Mouse (Mus musculus) gastrocnemius, postnatal 4 days (tissue): Measurements from ENCODE around the gene Klrb1. TPM values are rescaled to one million over a fixed set of nuclear protein-coding genes. Genes with fewer than 3 reads are reported as not detected.
"Not testable (repeated sequence)": the region's sequence is repeated elsewhere in the genome, so short reads cannot be mapped to it uniquely, and the experiment has no call there.

Experiments
- DNase-seq, 2 experiments: peaks; one replicate each; pipeline ENCODE4 v3.0.0; 2021 to 2022; ENCODE audit warnings: low spot score in 2 of 2, mixed read lengths in 2 of 2
- long read RNA-seq, 2 experiments: library from polyadenylated mRNA; stranded (forward); transcript quantifications; one replicate each; pipeline ENCODE4 v2.0.0; 2021
- total RNA-seq, 2 experiments: library from RNA; stranded (reverse); gene quantifications; 2 replicates each; pipeline ENCODE4 v1.2.3; 2021

Klrb1 gene
- total RNA-seq: not detected
- long read RNA-seq, experiment 1: 0 reads
- long read RNA-seq, experiment 2: 0 reads

DNA sequence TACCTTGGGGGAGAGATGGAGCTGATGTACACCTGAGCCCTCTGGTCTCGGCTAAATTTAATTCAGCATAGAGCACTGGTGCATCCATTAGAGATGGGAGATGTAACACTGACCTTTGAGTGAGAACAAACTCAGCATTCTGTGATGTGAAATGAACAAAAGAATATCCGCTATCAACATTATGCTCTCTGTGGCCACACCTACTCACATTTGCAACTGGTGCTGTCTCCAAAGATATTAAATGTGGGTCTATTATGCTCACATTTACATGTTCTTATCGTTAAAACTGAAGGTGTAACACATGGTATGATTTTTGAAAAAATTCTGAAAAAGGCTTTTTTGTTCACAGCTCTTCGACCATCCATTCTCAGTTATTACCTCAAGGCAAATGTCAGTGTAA lies at the start of gene Klrb1:
Gene Klrb1, minus strand, starts transcription at position 101 of the 400 bp plus-strand sequence.
- DNase-seq: no peak

DNA sequence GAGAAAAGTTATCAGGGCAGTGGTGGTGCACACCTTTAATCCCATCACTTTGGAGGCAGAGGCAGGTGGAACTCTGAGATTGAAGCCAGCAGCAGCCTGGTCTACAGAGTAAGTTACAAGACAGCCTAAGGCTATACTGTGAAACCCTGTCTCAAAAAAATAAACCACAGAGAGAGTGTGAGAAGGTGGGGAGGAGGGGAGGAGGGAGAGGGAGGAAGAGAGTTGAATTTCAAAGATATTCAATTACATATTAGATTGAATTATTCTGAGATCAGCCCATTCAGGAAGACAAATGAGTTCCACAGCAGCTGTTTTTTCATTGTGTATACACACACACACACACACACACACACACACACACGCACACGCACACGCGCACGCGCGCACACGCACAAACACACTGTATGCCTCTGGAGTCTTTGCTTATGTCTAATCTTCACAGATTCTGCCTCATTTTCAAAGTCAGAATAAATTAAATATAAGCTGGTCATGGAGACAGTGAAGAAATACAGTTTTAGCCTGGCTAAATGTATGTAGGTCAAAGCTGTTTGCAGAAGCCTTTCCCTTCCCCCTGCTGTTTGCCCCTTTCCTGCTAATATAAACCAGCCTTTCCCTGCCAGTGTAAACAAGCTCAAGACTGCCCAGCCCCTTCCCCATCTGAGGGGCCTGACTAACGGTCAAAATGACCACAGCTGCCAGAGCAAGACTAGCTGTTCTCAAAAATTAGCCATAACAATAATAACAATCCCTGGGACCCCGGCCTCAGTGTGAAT lies 46.8 kb upstream of the Klrb1 start:
- no peak for DNase-seq

DNA sequence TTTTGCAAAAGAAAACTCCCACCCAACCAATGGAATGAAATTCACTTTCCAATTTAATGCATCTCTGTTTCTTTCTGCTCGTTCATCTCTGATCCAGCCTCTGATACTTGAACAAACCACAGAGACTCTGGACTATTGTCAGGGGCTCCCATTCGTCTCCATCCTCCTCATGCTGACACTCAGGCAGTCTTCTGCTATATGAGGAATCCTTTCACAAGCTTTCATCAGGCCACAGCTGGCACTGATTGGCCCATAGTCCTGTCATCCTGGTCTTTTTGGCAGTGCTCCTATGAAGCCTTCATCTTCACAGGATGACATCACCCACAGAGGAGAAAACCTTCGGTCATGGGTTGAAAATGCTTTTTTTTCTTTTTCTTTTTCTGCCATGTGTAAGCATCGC lies 45.2 kb upstream of the Klrb1 start:
- no peak for DNase-seq

DNA sequence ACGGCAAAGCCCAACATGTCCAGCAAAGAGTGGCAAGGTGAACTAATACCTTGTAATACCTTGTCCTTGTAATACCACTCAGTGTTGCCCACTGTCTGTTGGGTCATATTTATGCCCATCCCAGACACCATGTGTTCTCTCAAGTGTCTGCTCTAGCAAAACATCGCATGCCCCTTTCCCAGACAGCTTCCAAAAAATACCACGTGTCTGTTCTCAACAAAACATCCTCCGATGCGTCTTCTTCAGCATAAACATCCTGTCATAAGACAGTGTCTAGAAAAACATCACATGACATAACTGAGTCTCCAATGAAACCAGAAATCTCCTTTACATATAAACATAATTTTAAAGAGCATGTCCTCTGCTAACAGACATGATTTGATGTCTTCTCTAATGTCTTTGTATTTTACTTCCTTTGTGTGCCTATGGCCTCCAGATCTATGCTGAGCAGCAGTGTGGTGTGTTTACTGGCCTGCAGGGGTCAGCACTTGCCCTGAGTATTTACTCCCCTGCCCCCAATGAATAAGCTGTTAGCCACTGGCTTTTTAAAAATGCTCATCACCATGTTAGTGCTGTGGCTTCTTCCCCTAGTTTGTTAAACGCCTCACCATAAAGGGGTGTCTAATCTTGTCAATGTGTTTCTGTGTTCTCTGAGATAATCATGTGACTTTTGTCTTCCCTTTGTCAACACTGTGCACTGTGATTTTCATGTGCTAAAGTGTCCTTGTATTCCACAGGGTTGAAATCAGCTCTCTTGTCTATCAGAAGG lies 43.8 kb upstream of the Klrb1 start:
- DNase-seq: peak in 1 of 2 experiments; percentile 31

DNA sequence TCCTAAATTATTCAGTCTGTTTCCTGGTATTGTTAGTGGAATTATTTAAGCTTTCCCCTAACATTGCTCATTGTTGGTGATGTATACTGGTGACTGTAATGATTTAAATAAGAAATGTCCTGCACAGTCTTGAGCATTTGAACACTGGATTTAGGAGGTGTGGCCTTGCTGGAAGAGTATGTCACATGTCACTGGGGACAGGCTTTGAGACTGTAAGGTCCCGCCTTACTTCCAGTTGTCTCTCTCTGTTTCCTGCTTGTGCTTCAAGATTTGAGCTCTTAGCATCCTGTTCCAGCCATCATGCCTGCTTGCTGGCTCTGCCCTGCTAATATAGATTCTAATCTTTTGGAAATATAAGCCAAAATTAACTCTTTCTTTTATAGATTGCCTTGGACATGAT lies 42.4 kb upstream of the Klrb1 start:
- DNase-seq: no peak

DNA sequence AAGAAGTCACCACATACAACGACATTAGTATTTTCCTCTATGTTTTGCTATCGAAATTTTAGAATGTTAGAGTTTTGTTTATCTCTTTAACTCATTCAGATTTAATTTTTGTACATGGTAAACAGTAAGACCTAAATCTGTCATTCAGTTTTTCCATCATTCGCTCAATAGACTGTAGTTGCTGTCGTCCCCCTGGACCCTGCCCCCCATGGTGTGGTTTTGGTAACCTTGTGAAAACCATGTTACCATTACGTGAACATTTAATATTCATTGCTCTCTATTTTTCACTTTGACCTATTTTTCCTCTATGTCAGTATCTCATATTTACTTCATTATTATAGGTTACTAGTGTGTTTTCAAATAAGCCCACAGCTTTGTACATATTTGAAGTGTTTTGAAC lies 41.7 kb upstream of the Klrb1 start:
- DNase-seq: no peak

DNA sequence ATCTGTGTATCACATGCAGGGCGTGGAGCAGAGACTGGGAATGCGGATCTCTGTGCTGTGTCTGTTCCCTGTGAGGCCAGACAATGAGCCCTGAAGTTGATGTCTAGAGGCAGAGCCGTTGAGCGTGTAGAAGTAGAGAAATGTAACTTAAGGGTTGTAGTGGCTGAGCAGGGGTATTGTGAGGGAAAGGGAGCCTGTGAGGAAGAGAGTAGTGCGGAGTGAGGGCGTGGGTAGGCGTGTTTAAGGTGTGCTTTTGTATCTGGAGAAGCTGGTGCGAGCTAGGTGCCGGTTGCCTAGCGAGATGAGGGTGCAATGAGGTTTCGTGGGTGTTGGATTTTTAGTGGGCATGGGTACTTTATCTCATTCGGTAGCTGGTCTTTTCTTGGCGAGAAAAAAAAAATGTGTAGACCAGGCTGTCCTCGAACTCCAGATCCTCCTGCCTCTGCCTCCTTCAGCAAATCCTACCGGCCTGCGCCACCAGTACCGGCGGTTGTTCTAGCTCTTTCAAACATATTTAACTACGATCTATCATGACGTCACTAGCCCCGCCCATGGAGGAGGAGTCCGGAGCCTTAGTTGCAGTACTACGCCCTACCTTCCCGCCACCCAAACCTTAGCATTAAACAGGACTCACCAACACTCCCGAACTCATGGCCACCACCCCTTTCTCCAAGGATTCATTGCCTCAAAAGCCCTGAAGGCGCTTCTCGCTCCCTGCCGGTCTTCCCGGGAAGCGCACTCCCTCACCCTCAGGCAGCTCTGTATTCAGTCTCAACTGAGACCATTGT lies 41.1 kb upstream of the Klrb1 start:
- peak; percentile 75 to 86 for DNase-seq

DNA sequence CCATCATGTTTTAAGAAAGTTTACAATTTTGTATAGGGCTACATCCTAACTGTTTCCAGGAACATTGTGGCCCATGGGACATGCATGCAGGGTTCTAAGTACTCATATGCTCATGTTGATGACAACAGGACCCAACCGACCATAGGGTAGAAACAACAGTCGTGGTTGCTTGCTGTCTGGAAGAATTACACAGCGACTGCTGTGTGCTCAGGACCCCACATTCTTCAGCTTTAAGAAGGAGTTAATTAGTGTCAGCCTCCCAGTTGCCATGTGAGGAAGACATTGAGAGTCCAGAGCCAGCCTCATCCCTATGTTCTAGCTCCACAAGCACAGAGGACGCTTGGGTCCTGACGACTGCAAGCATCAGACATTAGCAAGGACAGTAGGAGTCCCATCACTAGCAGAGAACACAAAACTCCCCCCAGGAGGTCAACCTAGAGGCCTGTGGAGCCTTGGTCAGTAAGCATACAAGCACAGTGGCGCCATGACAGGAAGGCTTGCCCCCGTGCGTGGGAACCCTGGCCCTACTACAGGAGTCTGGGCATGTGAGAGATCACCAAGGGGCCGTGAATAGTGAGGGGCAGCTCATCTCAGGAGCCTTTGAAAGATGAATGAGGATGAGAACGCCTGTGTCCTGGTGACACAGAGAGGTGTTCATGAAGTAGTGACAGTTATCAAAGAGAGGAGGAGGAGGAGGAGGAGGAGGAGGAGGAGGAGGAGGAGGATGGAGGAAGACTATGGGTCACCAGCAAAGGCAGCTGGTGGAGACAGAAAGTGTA lies 40.2 kb upstream of the Klrb1 start:
- DNase-seq: not testable (repeated sequence)

DNA sequence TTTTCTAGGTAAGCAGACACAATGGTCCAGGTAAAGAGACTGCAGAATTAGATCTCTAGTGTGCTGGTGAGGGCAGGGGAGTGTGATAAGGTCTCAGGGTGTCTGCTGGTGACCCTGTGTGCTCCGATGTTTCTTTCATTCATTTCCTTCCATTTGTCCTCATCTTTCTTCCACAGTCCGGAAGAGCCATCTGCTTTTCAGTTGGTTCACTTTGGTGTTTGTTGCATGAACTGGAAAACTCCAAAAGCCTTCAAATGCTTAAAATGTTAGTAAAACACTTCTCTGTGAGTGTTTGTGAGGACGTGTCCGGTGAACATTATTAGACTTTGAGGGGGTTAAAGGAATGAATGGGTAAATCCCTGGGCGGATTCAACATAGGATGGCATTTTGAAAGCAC lies 38.3 kb upstream of the Klrb1 start:
- DNase-seq: no peak

DNA sequence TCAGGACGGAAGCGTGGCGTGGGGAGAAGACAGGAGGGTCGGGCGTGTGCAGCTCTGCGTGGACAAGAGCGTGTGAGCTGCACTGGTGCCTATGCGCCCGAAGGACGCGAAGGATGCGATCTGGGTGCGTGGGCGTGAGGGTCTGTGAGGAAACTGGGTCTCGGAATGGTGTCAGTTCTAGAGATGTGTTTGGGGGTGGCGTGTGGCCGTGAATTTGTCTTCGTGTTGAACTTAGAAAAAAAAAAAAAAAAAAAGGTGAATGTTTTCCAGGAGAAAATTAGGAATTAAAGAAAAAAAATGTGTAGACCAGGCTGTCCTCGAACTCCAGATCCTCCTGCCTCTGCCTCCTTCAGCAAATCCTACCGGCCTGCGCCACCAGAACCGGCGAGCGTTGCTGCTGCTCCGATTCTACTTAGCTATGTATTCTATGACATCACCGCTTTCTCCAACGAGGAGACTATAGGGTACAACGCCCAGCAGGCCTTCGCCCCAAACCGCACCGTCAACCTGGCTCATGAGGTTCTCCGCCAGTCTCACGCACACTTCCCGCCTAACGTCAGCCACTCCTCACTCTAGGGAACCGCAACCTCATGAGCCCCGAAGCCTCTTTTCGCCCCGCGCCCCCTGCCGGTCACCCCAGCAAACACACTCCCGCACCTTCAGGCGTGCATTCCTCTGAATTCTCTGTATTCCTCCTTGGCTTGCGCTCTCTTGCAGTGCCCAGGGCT lies 37.7 kb upstream of the Klrb1 start:
- DNase-seq: peak; percentile 73 to 79

DNA sequence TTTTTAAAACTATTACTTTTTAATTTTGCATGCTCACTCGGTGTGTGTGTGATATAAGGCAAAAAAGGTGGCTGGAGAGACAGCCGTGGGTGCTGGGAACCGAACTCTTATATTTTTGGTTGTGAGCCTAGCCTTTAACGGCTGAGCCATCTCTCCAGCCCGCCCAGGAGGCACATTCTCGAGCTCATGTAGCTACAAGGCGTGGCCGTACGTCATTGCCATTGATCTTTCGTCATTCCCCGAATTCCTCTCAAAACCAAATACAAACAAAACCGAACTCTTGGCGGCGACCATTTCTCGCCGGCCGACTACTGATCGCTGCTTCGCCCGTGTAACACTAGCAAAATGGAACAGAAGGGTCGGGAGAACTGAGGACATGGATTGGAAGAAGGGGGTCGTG lies 37.2 kb upstream of the Klrb1 start:
- peak; percentile 84 to 89 for DNase-seq

DNA sequence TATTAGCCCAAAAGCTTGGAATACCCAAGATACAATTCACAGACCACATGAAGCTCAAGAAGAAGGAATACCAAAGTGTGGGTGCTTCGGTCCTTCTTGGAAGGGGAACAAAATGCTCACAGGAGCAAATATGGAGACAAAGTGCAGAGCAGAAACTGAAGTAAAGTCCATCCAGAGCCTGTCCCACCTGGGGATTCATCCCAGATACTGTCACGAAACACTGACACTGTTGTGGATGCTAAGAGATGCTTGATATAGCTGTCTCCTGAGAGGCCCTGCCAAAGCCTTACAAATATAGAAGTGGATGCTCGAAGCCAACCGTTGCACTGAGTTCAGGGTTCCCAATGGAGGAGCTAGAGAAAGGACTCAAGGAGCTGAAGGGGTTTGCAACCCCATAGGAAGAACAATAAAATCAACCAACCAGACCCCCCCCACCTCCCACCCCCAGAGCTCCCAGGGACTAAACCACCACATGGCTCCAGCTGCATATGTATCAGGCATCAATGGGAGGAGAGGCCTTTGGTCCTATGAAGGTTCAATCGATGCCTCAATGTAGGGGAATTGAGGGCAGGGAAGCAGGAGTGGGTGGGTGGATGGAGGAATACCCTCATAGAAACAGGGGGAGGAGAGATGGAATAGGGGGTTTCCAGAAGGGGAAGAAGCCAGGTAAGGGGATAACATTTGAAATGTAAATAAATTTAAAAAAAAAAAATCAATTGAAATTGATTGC lies 36.5 kb upstream of the Klrb1 start:
- no peak for DNase-seq

DNA sequence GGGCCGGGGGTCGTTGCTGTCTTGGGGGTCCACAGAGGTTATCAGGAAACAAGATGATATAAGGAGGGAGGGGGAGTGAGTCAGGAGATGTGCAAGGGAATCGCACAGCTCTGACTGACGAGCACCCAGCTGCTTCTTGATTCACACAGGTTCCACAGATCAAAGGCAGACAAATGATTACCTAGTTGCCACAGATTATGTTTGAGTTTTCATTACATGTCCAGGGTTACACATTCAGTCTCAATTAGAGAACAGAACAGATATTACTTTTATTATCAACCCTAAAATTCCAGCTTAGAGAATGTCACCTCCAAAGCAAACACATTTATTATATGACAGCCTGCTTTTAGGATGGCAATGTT lies 32.5 kb upstream of the Klrb1 start:
- not testable (repeated sequence) for DNase-seq

DNA sequence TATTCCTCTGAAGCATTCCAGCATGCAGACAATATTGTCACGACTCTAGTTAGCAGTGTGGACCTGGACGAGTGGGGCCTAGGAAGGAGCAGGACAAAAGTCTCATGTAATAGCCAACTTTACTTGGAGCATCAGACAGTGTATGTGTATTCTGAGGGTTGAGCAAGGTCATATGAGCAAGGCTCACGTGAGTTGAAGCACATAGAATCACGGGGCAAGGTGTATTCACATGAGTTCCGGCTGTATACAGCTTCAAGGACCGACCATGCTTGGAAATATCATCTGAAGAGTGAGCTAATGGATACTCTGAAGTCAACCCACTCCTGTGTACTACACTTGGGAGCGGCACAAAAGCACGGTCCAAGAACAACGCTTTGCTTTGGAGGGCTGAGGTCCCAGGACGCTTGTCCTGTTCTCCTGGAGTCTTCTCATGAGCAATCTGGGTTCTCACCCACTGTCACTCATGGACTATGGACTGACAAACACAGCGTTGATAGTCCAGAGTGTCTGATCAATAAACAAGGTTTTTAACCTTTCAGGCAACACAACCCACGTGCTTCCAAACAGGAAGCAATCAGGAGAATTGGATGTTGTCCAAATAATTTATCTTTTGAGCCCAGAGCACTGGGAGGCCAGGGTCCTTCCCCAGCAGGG lies 32.0 kb upstream of the Klrb1 start:
- DNase-seq: not testable (repeated sequence)

DNA sequence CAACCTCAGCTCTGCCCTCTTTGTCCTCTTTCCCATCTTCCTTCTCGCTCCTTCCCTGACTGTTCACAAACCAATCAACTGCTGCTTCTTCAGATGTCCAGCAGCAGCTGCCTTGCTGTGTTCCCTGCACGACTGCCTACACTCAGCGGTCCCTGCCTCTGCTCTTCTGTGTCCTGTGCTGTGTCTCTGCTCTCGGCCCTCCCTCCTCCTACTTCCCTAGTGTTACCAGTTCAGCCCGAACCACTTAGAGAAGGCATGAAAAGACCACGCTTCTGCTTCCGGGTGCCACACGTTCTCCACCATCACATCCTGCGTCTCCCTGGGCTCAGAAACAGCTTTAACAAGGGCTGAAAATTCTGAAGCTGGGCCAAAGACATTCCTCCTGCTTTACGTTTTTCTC lies 31.4 kb upstream of the Klrb1 start:
- not testable (repeated sequence) for DNase-seq

DNA sequence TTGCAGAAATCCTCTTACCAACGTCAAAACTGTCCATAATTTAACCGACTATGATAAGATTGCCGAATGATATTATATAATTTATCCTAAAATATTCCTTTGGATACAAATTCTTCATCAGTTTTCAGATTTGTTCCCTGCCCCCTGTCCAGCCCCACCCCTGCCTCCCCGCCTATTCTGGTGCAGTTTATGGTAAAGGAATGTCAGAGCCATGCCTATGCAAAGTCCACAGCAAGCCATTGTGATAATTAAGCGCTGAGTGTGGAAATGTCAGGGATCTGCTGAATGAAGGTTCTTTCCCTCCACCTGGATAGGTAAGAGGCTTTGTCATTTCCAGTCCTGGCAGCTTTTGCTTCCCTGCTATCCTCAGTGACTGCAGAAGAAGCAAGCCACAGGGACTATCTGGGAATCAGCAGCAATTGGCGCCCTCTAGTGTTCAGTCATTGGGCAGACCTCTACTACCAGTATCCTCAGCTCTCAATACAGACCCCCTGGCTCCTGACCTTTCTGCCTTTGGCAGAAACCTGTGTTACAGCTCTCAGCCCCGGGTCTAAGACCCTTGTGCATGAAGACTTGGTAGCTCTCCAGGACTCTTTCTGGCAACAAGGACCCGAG lies 30.9 kb upstream of the Klrb1 start:
- peak; percentile 35 to 74 for DNase-seq

DNA sequence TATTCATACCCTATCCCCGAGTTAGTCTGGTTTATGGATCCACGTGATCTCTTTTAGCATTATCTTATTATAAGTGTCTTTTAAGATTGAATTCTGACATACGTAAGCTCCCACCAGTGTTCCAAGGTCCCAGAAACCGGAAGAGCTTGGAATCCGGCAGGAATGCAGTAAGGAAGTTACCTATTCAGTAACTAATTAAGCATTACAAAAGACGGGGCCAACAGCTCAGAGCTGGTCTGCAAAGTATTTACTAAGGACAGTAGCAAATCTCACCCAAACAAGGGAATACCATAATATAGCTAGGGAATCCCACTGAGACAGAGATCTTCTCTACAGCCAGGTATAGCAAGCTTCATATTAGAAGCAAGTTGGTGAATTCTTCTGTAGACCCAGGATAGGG lies 24.1 kb upstream of the Klrb1 start:
- not testable (repeated sequence) for DNase-seq

DNA sequence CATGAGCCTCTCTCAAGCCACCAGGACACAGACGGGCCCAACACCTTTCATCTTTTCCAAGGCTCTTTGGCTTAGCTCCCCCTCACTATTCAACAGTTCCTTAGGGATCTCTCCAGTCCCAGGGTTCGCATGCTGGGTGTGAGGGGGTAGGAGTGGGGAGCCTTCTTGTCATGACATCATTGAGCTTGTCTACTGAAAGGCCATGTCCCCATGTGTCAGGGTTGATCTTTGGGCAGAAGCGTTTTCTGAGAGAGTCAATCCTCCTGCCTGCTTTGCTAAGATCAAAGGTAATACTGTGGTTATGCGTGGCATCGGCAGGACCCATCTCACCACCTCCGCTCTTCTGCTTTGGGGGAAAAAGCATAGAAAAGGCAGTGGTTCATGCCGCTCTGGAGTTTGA lies 14.6 kb upstream of the Klrb1 start:
- DNase-seq: no peak

DNA sequence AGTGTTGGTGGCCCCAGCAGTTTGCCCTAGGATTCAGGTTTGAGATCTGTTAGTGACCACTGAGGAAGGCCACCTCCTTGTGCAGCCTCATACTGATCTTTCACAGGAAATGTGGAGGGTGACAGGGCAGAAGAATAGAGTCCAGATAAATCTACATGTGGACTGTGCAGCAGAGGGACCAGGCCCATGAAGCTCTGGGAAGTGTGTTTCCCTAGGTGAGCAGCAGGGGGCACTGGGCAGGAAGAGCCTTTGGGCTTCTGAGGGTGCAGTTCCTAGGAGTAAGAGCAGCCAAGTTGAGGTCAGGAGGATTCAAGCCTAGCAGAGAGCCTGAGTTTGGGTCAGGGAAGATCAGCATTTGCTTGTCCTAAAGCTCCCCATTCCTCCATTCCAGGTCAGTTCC lies 13.2 kb upstream of the Klrb1 start:
- no peak for DNase-seq
